Mouse (Mus musculus): ENCODE results near the gene Tmem94.
"Not testable (repeated sequence)": the region's sequence is repeated elsewhere in the genome, so short reads cannot be mapped to it uniquely, and the experiment has no call there.

The Tmem94 gene

GRCm38 (mm10) chr11:115765103-115765606, at the start of gene Tmem94:
TSS of gene Tmem94 (plus strand) at chr11:115765433.
- peak; percentile 93 to 96 for DNase-seq (ENCODE audit: low spot score in 2 of 2)

DNA sequence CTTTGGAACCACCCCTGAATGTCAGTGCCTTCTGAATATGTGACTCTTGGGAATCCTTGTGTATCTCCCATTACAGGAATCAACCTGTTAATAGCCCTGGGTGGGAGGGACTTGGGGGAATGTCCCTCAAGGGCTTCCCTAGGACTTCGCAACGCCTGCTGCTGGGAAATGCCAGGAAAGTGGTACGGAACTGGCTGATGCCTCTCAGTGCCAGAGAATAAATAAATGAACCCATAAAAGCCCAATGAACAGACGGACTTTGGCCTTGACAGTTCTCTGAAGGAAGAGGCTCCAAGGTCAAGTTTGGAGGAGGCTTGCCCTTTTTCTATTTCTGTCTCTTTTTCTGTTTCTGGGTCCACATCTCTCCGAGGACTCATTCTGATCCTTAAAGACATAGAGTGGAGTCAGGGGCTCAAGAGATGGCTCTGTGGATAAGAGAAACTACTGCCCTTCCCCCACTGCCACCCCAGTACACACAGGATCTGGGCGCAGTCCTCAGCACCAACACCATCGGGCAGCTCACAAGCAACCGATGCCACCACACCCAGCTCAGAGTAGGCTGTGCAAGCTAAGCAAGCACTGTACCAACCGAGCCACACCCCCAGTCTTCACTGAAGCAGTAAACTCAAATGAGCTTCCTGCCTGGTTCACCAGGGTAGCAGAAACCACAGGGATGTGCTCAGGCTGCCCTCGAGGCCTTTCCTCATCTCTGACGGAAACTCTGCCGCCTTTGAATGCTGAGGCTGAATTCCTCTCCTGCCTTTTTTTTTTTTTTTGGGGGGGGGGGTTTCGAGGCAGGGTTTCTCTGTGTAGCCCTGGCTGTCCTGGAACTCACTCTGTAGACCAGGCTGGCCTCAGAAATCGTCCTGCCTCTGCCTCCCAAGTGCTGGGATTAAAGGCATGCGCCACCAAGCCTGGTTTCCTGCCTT, 48.6 kb upstream of the Tmem94 start:
- DNase-seq (ENCODE audit: low spot score in 2 of 2), result no peak

DNA sequence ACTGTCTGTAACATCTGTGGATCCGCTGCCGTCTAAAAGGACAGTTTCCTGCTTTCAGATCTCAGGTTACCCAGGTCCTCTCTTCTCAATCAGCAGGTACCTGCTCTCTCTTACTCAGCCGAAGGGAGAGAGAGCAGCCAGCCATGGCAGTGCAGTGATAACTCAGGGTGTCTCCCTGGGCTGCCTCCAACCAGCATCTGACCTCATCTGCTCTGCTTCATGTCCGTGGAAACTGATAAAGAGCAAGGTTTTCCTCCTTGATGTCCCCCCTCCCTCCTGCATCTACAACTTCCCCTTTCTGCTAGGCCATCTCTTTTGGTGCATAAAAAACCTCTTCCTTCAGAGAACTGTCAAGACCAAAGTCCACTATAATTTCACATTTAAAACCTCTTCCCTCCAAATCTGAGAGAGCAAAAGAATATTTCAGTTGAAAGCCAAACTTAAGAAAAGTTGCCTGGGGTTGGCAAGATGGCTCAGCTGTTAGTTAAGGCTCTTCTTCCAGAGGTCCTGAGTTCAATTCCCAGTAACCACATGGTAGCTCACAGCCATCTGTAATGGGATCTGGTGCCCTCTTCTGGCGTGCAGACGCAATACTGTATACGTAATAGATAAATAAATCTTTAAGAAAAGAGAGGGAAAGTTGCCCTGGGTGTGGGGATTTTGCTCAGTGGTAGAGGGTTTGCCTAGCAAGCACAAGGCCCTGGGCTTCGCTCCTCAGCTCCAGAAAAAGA, 47.4 kb upstream of the Tmem94 start:
- no peak for DNase-seq (ENCODE audit: low spot score in 2 of 2)

- DNase-seq (ENCODE audit: low spot score in 2 of 2), result peak; percentile 79
These were observed 42.6 kb upstream of the Tmem94 start for GRCm38 (mm10) chr11:115722638-115723037.

DNA sequence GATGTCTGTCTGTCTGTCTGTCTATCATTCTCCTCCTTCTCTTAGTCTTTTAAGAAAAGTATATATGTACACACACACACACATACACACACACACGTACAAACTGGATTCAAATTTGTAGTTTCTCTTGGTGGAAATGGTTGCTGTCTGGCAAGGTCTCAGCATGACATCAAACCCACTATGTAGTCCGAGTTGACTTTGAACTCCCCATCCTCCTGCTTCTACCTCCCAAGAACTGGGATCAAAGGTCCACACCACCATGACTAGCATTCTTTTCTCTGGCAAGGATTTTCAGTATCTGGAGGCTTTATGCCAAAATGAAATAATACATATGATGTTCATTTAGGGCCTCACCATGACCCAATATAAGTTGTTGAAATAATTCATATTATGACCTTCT, 42.0 kb upstream of the Tmem94 start:
- DNase-seq (ENCODE audit: low spot score in 2 of 2), result no peak

DNA sequence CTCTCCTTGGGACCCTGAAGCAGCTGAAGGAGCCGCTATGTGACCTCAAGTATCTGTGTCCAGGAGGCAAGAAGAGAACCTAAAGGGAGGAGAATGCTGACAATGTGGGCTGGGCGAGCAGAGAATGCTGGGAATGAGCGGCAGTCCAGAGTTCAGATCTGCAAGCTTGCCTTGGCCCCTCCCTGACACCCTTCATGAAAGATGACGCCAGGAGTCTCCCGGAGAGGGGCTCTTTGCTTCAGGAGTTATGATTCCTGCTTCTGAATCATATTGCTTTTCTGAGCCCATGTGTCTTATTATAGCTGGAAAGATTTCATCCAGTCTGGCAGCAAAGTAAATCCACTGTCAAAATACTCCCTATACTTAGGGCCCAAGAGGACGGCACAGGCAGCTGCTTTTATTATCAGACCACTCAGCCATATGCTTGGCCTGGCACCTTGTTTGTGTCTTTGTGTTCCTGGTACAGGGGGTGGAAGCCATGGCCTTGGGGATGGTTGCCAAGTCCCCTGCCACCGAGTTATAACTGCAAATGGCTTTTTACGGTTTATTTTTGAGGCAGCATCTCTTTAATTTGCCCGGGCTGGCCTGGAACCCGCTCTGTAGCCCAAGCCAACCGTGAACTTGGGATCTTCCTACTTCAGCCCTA, 31.1 kb upstream of the Tmem94 start:
- DNase-seq (ENCODE audit: low spot score in 2 of 2), result no peak

DNA sequence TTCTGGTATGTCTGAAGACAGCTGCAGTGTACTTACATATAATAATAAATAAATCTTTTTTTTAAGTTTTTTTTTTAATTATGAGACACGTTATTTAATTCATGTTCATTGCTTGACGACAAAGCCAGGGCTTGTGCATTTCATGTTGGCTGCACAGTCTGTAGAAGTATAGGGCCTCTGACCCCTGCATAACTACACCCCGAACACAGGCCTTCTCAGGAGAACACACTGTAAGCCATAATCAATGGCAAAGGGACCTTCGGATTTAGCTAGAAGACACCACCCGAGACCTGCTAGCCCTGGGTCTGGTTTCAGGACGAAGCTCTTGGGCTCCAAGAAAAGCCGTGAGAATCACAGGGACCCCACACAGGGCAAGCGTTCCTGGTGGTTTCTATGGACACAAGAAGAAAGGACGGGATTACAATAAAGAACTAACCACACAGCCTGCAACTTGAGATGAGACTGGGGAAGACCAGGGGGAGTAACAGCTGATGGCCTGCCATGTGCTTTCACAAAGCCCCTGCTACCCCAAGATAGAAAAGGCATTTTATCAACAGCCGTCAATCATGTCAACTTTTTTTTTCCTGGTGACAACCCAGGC, 27.5 kb upstream of the Tmem94 start:
- no peak for DNase-seq (ENCODE audit: low spot score in 2 of 2)

- no peak for DNase-seq (ENCODE audit: low spot score in 2 of 2)
These were observed 26.9 kb upstream of the Tmem94 start for GRCm38 (mm10) chr11:115738275-115738885.

DNA sequence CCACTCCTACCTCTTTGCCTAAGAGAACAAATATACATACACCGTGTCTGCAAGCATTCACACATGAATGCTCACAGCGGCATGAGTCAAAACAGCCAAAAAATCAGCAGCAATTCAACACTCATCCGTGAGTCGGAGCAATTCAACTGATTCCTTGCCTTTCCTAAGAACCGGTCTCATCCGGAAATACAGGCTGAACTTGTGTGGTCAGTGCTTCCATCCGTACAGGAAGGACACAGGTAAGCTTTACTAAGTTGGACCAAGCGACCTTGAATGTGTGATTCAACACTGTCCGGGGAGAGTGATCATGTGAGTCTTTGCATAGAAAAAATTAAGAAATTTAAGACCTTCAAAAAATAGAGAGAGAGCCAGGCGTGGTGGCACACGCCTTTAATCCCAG, 24.2 kb upstream of the Tmem94 start:
- DNase-seq (ENCODE audit: low spot score in 2 of 2), result peak; percentile 24 to 58

- DNase-seq (ENCODE audit: low spot score in 2 of 2), result no peak
These were observed 22.3 kb upstream of the Tmem94 start for GRCm38 (mm10) chr11:115742926-115743325.

DNA sequence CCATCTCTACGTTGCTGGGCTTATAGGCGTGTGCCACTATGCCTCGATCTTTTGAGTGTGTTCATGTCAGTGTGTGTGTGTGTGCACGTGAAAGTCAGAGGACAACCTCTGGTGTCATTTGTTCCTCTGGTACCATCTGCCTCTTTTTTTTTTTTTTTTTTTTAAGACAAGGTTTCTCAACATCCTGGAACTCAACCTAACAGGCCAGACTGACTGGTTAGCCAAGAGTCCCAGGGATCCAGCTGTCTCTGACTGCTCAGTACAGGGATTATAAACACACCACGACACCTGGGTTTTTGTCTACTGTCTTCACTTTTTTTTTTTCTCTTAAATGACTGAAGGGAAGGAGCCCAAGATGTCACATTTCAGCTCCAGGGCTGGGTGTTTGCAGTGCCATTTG, 20.8 kb upstream of the Tmem94 start:
- no peak for DNase-seq (ENCODE audit: low spot score in 2 of 2)

- no peak for DNase-seq (ENCODE audit: low spot score in 2 of 2)
These were observed 19.1 kb upstream of the Tmem94 start for GRCm38 (mm10) chr11:115746109-115746508.

GRCm38 (mm10) chr11:115746762-115747161, 18.5 kb upstream of the Tmem94 start:
- DNase-seq (ENCODE audit: low spot score in 2 of 2), result no peak

DNA sequence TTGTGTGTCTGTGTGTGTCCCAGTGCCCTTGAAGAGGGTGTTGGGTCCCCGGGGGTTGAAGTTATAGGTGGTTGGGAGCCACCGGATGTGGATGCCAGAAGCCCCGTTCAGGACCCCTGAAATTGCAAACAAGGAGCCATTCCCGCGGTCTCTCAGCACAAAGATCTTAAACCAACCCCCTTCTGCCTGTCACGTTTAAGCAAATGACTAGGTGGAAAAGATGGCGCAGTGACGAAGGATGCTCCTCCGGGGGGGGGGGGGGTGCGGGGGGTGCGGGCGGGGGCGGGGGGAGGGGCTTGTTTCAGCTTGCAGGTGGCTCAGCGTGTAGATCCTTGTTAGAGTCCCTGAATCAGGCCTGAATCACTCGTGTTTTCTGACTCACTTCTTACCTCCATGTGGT, 17.9 kb upstream of the Tmem94 start:
- DNase-seq (ENCODE audit: low spot score in 2 of 2), result no peak

DNA sequence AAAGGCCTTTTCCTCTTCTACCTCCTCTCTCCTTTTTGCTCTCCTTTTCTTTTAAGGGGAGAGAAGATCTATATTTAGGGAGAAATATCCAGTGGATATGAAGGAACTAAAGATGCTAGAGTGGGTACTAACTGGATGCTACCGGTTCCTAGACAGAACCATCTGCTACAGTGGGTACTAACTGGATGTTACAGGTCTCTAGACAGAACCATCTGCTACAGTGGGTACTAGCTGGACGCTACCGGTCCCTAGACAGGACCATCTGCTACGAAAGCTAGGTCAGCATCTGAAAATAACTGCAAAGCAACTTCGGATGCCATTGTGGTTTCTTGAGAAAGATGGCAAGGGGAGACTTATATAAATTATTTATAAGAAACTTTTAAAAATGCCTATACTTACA, 15.4 kb upstream of the Tmem94 start:
- no peak for DNase-seq (ENCODE audit: low spot score in 2 of 2)

DNA sequence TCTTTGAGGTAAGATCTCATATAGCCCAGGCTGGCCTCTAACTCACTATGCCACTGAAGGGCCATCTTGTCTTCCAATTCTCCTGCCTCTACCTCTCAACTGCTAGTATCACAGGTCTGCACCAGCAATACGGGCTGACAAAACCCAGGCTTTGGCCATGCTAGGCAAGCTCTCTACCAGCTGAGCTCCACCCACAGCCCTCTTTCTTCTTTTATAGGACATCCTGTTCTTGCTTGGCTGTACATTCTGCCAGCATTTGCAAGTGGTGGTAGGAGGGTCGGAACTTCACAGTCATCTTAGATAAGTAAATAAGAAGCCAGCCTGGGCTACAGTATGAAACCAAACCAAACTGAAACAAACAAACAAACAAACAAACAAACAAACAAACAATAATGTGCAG, 13.5 kb upstream of the Tmem94 start:
- no peak for DNase-seq (ENCODE audit: low spot score in 2 of 2)

- DNase-seq (ENCODE audit: low spot score in 2 of 2), result no peak
These were observed 12.6 kb upstream of the Tmem94 start for GRCm38 (mm10) chr11:115752653-115753052.

DNA sequence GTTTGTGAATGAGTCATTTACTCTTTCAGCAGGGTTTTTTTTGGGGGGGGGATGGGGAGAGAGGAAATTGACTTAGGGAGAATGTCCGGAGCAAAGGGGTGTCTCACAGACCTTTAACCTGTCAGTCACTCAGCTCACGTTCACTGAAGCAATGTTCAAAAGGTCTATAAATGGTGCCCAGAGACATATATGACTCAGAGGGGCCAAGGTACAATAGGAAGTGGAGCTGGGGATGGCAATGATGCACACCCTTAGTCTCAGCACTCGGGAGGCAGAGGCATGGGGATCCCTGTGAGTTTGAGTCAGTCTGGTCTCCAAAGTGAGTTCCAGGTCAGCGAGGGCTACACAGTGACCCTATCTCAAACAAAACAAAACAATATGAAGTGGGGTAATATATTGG, 11.7 kb upstream of the Tmem94 start:
- no peak for DNase-seq (ENCODE audit: low spot score in 2 of 2)

DNA sequence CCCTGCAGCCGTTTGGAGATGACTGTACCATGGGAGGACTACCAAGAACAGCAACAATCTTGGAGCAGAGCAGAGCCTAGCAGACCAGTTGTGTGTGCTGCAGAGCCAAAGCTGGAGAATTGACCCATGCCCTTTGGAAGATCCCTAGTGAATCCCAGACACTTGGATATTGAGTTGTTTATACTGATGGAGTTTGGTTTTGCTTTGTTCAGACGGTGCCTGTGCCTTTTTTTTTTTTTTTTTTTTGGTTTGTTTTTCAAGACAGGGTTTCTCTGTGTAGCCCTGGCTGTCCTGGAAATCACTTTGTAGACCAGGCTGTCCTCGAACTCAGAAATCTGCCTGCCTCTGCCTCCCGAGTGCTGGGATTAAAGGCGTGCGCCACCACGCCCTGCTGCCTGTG, 3.1 kb upstream of the Tmem94 start:
- not testable (repeated sequence) for DNase-seq (ENCODE audit: low spot score in 2 of 2)

GRCm38 (mm10) chr11:115764698-115765097, 535 bp upstream of the Tmem94 start:
- no peak for DNase-seq (ENCODE audit: low spot score in 2 of 2)

- DNase-seq (ENCODE audit: low spot score in 2 of 2), result peak in 1 of 2 experiments; percentile 45
These were observed 441 bp downstream of the Tmem94 start for GRCm38 (mm10) chr11:115765607-115766141.

Data from urinary bladder, adult 18-20 months (tissue).